Mouse (Mus musculus) left cerebral cortex, adult 2 months (tissue): Measurements from ENCODE around the gene Sox5. TPM values are rescaled to one million over a fixed set of nuclear protein-coding genes. Genes with fewer than 3 reads are reported as not detected.

Experiments used
- DNase-seq, 2 experiments: peaks; one replicate each; pipeline ENCODE4 v3.0.0; 2021 to 2022; ENCODE audit warnings: low spot score in 2 of 2, mixed read lengths in 1 of 2; ENCODE audit errors: extremely low spot score in 1 of 2
- H3K27ac ChIP-seq: fragments of 200-600 bp; 2 replicates; pipeline ENCODE4 v1.8.1; 2022
- H3K4me3 ChIP-seq: fragments of 200-600 bp; 2 replicates; pipeline ENCODE4 v1.8.1; 2022
- CTCF ChIP-seq: fragments of 200-600 bp; IDR thresholded peaks from 2 replicates; pipeline ENCODE4 v1.8.1; 2022; ENCODE audit warnings: antibody characterized with exemption, mild to moderate bottlenecking, moderate library complexity
- intact Hi-C: fragments of 180-260 bp; cut with DNase I; formaldehyde crosslinking; loops from one replicate; pipeline ENCODE4 v1.15.1; 2025
- total RNA-seq, 2 experiments: library from RNA; stranded (reverse); gene quantifications; 2 replicates each; pipeline ENCODE4 v1.2.3; 2021

The Sox5 gene
- total RNA-seq, 2 experiments from 2014 or later: 61.5 to 63.3 TPM

- intact Hi-C loops: no loop called here
- Histone ChIP-seq H3K4me3 (no peak overlapping the region), H3K27ac (0 out of 2 replicates have a peak overlapping the region, but pooled peaks have one; percentile 1)
- no peak for TF ChIP-seq CTCF
- no peak for DNase-seq
Observed at GRCm38 (mm10) chr6:144167058-144167457, 614.7 kb downstream of the Sox5 start.

DNA sequence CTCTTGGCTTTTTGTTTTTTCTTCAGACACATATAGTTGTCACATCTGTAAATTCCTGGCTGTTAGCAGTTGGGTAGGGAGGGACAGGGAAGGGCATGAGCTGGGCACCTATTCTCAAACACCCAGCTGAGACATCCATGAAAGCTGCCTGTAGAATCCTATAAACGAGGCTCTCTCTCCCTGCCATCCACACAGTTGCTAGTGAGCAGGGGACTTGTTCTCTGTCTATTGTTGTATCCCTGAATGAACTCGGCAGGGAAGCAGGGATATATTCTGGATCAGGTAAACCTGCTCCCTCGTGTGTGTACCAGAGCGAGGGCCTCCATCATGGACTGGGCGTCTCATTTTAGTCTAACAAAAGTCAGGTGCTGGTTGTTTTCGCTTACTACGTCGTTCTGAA is 615.1 kb downstream of the Sox5 start:
- intact Hi-C loops: no loop called here
- H3K4me3 ChIP-seq: no peak overlapping the region
- TF ChIP-seq CTCF: no peak
- peak overlapping the region; percentile 1; the same call in 1 of the 2 replicates for H3K27ac ChIP-seq
- no peak for DNase-seq

DNA sequence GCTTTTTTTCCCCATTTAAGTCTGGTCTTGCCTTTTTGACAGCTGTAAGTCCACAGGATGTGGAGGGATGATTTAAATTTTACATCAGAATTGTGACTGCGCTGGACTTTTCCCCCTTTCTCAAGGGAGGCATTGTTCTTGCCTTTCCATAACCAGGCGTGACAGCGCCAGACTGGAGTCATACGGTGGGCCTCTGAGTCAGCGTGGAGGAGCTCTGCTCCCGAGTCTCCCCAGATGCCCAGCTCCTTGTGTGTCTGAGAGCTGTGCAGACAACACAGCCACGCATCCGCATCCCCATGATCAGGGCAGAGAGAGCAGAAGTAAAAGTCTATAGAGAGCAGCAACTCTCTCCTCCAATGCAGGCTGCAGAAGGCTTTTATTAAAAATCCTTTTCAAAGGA is 615.7 kb downstream of the Sox5 start:
- intact Hi-C loops: no loop called here
- TF ChIP-seq CTCF: no peak
- Histone ChIP-seq H3K27ac (peak overlapping the region; percentile 1; the same call in 1 of the 2 replicates), H3K4me3 (no peak overlapping the region)
- DNase-seq: peak in 1 of 2 experiments; percentile 41

- DNase-seq: no peak
- no peak overlapping the region for H3K4me3 ChIP-seq
- H3K27ac ChIP-seq: peak overlapping the region; percentile 2; the same call in 1 of the 2 replicates
- no peak for TF ChIP-seq CTCF
- intact Hi-C loops: no loop called here
Observed at GRCm38 (mm10) chr6:144163501-144163900, 618.3 kb downstream of the Sox5 start.

GRCm38 (mm10) chr6:144158637-144159036 is 623.1 kb downstream of the Sox5 start:
- DNase-seq: no peak
- H3K4me3 ChIP-seq: no peak overlapping the region
- no peak for TF ChIP-seq CTCF
- intact Hi-C loops: no loop called here
- H3K27ac ChIP-seq: no peak overlapping the region; the same call in 1 of the 2 replicates

- Histone ChIP-seq H3K4me3 (no peak overlapping the region), H3K27ac (peak overlapping the region; percentile 72)
- no peak for TF ChIP-seq CTCF
- peak; percentile 30 for DNase-seq
- intact Hi-C loops: loop anchor here (2.0 kb wide), 1 partner anchor 50 kb away; no protein-coding TSS in a partner anchor
Observed at GRCm38 (mm10) chr6:144154892-144155424, 626.8 kb downstream of the Sox5 start.

GRCm38 (mm10) chr6:144151957-144152356 is 629.8 kb downstream of the Sox5 start:
- Histone ChIP-seq H3K27ac (no peak overlapping the region), H3K4me3 (no peak overlapping the region)
- intact Hi-C loops: no loop called here
- TF ChIP-seq CTCF: no peak
- DNase-seq: no peak

GRCm38 (mm10) chr6:144151075-144151474 is 630.7 kb downstream of the Sox5 start:
- no peak for DNase-seq
- TF ChIP-seq CTCF: no peak
- peak overlapping the region; percentile 11; the same call in 1 of the 2 replicates for H3K27ac ChIP-seq
- no peak overlapping the region for H3K4me3 ChIP-seq
- intact Hi-C loops: no loop called here

DNA sequence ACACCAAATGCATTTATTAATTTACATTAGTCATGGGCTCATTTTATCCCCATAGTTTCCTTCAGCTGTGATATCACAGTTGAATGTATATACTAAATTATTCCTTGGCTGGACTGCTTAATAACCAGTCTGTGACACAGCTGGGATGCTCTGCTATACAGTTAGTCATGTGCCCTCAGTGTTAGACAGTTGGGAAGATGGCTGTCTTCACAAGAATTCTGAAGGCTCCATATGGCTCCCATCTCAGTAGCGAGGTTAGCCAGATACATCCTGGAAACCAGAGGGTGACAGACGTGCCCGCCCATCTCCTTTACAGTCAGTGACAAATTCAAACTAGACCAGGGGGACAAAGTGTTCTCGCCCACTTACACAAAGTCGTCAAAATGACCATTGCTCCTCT is 644.4 kb downstream of the Sox5 start:
- intact Hi-C loops: no loop called here
- Histone ChIP-seq H3K27ac (no peak overlapping the region), H3K4me3 (no peak overlapping the region)
- no peak for TF ChIP-seq CTCF
- DNase-seq: no peak

- Histone ChIP-seq H3K4me3 (no peak overlapping the region), H3K27ac (no peak overlapping the region)
- intact Hi-C loops: no loop called here
- no peak for DNase-seq
- no peak for TF ChIP-seq CTCF
Observed at GRCm38 (mm10) chr6:144136894-144137293, 644.9 kb downstream of the Sox5 start.

GRCm38 (mm10) chr6:144129927-144130326 is 651.9 kb downstream of the Sox5 start:
- Histone ChIP-seq H3K4me3 (no peak overlapping the region), H3K27ac (no peak overlapping the region)
- no peak for DNase-seq
- no peak for TF ChIP-seq CTCF
- intact Hi-C loops: no loop called here

- intact Hi-C loops: no loop called here
- no peak overlapping the region for H3K4me3 ChIP-seq
- H3K27ac ChIP-seq: no peak overlapping the region
- no peak for TF ChIP-seq CTCF
- DNase-seq: no peak
Observed at GRCm38 (mm10) chr6:144119961-144120360, 661.8 kb downstream of the Sox5 start.

DNA sequence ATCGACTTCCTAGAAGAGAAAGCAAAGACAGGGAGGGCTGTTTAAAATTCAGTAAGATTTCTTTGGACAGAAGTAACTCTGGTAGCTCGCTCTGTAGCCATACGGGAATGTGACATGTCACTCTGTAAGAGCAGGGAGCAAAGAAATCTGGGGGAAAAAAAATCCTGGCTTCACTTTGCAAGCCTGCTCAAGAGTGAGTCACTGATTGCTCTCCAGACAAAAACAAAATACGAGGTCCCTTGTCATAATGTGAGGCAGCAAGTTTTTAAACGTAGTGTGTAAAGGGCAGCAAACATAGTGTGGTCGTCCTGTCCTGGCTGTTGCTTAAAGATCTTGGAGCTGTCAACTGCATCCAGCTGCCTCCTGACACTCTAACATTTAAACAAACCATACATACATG is 665.1 kb downstream of the Sox5 start:
- H3K4me3 ChIP-seq: no peak overlapping the region
- intact Hi-C loops: no loop called here
- no peak for TF ChIP-seq CTCF
- H3K27ac ChIP-seq: no peak overlapping the region
- DNase-seq: no peak
